In the genomic region with DNA sequence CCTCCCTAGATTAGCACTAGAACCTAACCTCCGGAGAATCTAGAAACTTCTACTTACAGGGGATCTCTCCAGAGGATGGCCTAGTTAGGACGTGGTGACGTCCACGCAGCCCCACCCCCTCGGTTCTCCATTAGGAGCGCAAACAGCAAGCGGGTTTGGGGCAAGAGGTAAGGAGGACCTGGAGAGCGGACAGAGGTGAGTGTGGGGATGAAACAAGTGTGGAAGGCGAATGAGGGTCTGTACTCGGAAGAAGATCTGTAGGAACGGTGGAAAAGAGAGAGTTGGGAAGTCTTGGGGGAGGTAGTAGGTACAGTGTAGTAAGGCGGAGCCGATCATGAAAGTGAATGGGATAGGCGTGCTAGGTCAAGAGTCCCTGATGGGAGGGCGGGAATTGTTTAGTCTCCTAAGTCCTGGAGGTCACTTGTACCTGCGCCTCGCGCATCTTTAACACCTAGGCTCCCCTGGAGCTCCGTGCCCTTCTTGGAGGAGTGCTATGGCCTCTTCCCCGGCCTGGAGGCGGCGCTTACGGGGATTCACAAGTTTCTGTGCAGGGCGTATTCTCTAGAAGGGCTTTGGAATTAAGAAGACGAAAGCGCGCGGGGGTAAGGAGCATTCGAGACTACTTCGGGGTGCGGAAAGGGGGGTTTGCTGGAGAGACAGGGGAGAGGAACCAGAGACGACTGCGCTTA, we compare ENCODE assay signal across 8 mouse cellular contexts. TPM values are rescaled to one million over a fixed set of nuclear protein-coding genes. Genes with fewer than 3 reads are reported as not detected.
A peak's percentile ranks its signal among the peaks of the same experiment; 100 is the strongest.
DNase-seq lines count a peak whose midpoint lies in the region; ATAC-seq and TF ChIP-seq lines count a peak whose summit lies in the region.

No protein-coding gene starts in this region.

- TF ChIP-seq CTCF in ES-Bruce4 (IDR thresholded peaks at IDR 0.05; ENCODE audit: low read depth, low read length) = no peak
- no peak for TF ChIP-seq CTCF in bone marrow, adult 2 months (IDR thresholded peaks at IDR 0.05; ENCODE audit: control insufficient read depth, insufficient read depth, low read length)

- peak; percentile 88 for TF ChIP-seq EP300 in ES-Bruce4 (IDR thresholded peaks at IDR 0.05; ENCODE audit: insufficient read depth, low read depth, low read length)

- intact Hi-C loops in left cerebral cortex, postnatal 4 days (cut with DNase I) = no loop called here

- peak overlapping the region; percentile 81 for H3K9ac ChIP-seq in ES-Bruce4 (ENCODE audit: low read depth, poor library complexity, severe bottlenecking)
- H3K9ac ChIP-seq in hindbrain, embryonic 16.5 days (ENCODE audit: low read depth, low read length) = peak overlapping the region; percentile 35
- H3K9ac ChIP-seq in liver, embryonic 13.5 days = peak overlapping the region; percentile 64

- peaks cover 5% of the 10 kb centered on the region for H3K4me1 ChIP-seq in ES-Bruce4 (ENCODE audit: control insufficient read depth, insufficient read depth, low read length)
- no peaks in the 10 kb centered on the region; the same call in 1 of the 2 replicates for H3K4me1 ChIP-seq in bone marrow, adult 2 months (ENCODE audit: control insufficient read depth, insufficient read depth, low read length)
- peaks cover 13% of the 10 kb centered on the region for H3K4me1 ChIP-seq in hindbrain, embryonic 16.5 days (ENCODE audit: control insufficient read depth, insufficient read depth, low read depth, low read length)
- H3K4me1 ChIP-seq in liver, embryonic 13.5 days (replicated peaks) = peaks cover 24% of the 10 kb centered on the region

- H3K27ac ChIP-seq in ES-Bruce4 (ENCODE audit: insufficient read depth, low read length) = peak overlapping the region; percentile 89
- peak overlapping the region; percentile 71 for H3K27ac ChIP-seq in bone marrow, adult 2 months (ENCODE audit: control insufficient read depth, insufficient read depth, low read depth, low read length, poor library complexity)
- H3K27ac ChIP-seq in hindbrain, embryonic 16.5 days (ENCODE audit: low read depth, low read length) = no peak overlapping the region
- H3K27ac ChIP-seq in liver, embryonic 13.5 days = peak overlapping the region; percentile 23; the same call in 1 of the 2 replicates

- peak; percentile 35 for DNase-seq in forelimb bud, embryonic 11.5 days (ENCODE audit: low read depth, low spot score)
- DNase-seq in liver, embryonic 13.5 days = peak; percentile 49
- peak; percentile 78 for DNase-seq in naive thymus-derived CD4-positive, alpha-beta T cell, adult 2 months (ENCODE audit: low read depth)
- DNase-seq in cerebellum, postnatal 14 days = no peak
- DNase-seq in left cerebral cortex, postnatal 4 days = no peak

- H3K4me2 ChIP-seq in hindbrain, embryonic 16.5 days (ENCODE audit: low read length) = peak overlapping the region; percentile 80
- H3K4me2 ChIP-seq in liver, embryonic 13.5 days = peak overlapping the region; percentile 90

- no peaks in the 10 kb centered on the region for H3K9me3 ChIP-seq in ES-Bruce4 (replicated peaks; ENCODE audit: control insufficient read depth, insufficient read depth, low read length, poor library complexity, severe bottlenecking)
- no peaks in the 10 kb centered on the region for H3K9me3 ChIP-seq in hindbrain, embryonic 16.5 days (ENCODE audit: control insufficient read depth, low read length)
- H3K9me3 ChIP-seq in liver, embryonic 13.5 days (replicated peaks) = no peaks in the 10 kb centered on the region

- peak; percentile 39 for TF ChIP-seq POLR2A in ES-Bruce4 (IDR thresholded peaks at IDR 0.05; ENCODE audit: insufficient read depth, low read length)
- TF ChIP-seq POLR2A in bone marrow, adult 2 months (IDR thresholded peaks at IDR 0.05; ENCODE audit: borderline replicate concordance, control insufficient read depth, low read depth, low read length) = no peak

- peaks cover 5% of the 10 kb centered on the region; the same call in 1 of the 2 replicates for H3K36me3 ChIP-seq in ES-Bruce4 (ENCODE audit: control insufficient read depth, insufficient read depth, low read length, poor library complexity, severe bottlenecking)
- H3K36me3 ChIP-seq in hindbrain, embryonic 16.5 days (ENCODE audit: control insufficient read depth, insufficient read depth, low read length) = no peaks in the 10 kb centered on the region
- H3K36me3 ChIP-seq in liver, embryonic 13.5 days = no peaks in the 10 kb centered on the region

- H3K27me3 ChIP-seq in ES-Bruce4 (ENCODE audit: control insufficient read depth, insufficient read depth, low read length, poor library complexity, severe bottlenecking) = no peaks in the 10 kb centered on the region
- H3K27me3 ChIP-seq in hindbrain, embryonic 16.5 days (replicated peaks; ENCODE audit: control insufficient read depth, insufficient read depth, low read length) = peaks cover 24% of the 10 kb centered on the region
- peaks cover 40% of the 10 kb centered on the region for H3K27me3 ChIP-seq in liver, embryonic 13.5 days

- peak overlapping the region; percentile 71 for H3K4me3 ChIP-seq in ES-Bruce4 (ENCODE audit: low read depth, low read length)
- H3K4me3 ChIP-seq in bone marrow, adult 2 months (replicated peaks; ENCODE audit: control insufficient read depth, low read depth, low read length) = peak overlapping the region; percentile 79
- peak overlapping the region; percentile 43 for H3K4me3 ChIP-seq in hindbrain, embryonic 16.5 days (ENCODE audit: low read length)
- H3K4me3 ChIP-seq in liver, embryonic 13.5 days (replicated peaks) = peak overlapping the region; percentile 65

- under 1% methylated on average over 33 of the region's 33 CpGs for WGBS in bone marrow, adult 2 months
- 2% methylated on average over 33 of the region's 33 CpGs for WGBS in hindbrain, embryonic 16.5 days
- WGBS in liver, embryonic 13.5 days (ENCODE audit: insufficient replicate concordance) = under 1% methylated on average over 33 of the region's 33 CpGs

- peak; percentile 53; the same call in 1 of the 2 replicates for ATAC-seq in hindbrain, embryonic 16.5 days
- ATAC-seq in liver, embryonic 13.5 days (ENCODE audit: low read depth) = peak; percentile 80

RNA-seq across cellular contexts. Expression of a gene that starts 6.8 kb away (rescaled TPM):
- 244 and 276 TPM in 2 replicates for polyA plus RNA-seq in ES-Bruce4 (2011; ENCODE audit: insufficient read depth, insufficient read length, low read depth, missing spikeins)
- 13.7 TPM in 1 of 2 replicates, not detected in the other for polyA plus RNA-seq in bone marrow, adult 2 months (2011; ENCODE audit: insufficient read depth, insufficient read length, low replicate concordance, missing spikeins)
- polyA plus RNA-seq in hindbrain, embryonic 16.5 days (2015; fragmentation: Nextera tagmentation; extraction: Ambion mirVana) = not detected in 2 replicates
- not detected in 2 replicates for polyA plus RNA-seq in liver, embryonic 13.5 days (2015; fragmentation: Nextera tagmentation; extraction: Ambion mirVana)
- not detected for total RNA-seq in left cerebral cortex, postnatal 4 days (2021)

RNA-seq across cellular contexts. Expression of a gene that starts 28.1 kb away (rescaled TPM):
- polyA plus RNA-seq in ES-Bruce4 (2011; ENCODE audit: insufficient read depth, insufficient read length, low read depth, missing spikeins) = 3.6 and 3.9 TPM in 2 replicates
- not detected in 2 replicates for polyA plus RNA-seq in bone marrow, adult 2 months (2011; ENCODE audit: insufficient read depth, insufficient read length, low replicate concordance, missing spikeins)
- 1.1 and 1.2 TPM in 2 replicates for polyA plus RNA-seq in hindbrain, embryonic 16.5 days (2015; fragmentation: Nextera tagmentation; extraction: Ambion mirVana)
- polyA plus RNA-seq in liver, embryonic 13.5 days (2015; fragmentation: Nextera tagmentation; extraction: Ambion mirVana) = not detected in 2 replicates
- total RNA-seq in left cerebral cortex, postnatal 4 days (2021) = under 1 TPM; 0.66 to 0.83 TPM

RNA-seq across cellular contexts. Expression of a gene that starts 41.9 kb away (rescaled TPM):
- polyA plus RNA-seq in ES-Bruce4 (2011; ENCODE audit: insufficient read depth, insufficient read length, low read depth, missing spikeins) = 9.2 and 10.6 TPM in 2 replicates
- polyA plus RNA-seq in bone marrow, adult 2 months (2011; ENCODE audit: insufficient read depth, insufficient read length, low replicate concordance, missing spikeins) = 17.9 and 55.1 TPM in 2 replicates
- 2.8 and 3.1 TPM in 2 replicates for polyA plus RNA-seq in hindbrain, embryonic 16.5 days (2015; fragmentation: Nextera tagmentation; extraction: Ambion mirVana)
- polyA plus RNA-seq in liver, embryonic 13.5 days (2015; fragmentation: Nextera tagmentation; extraction: Ambion mirVana) = 0.27 and 0.46 TPM in 2 replicates
- total RNA-seq in left cerebral cortex, postnatal 4 days (2021) = 1 to 10 TPM; 2.4 to 2.6 TPM

RNA-seq across cellular contexts. Expression of a gene that starts 55.9 kb away (rescaled TPM):
- 5.4 and 5.6 TPM in 2 replicates for polyA plus RNA-seq in ES-Bruce4 (2011; ENCODE audit: insufficient read depth, insufficient read length, low read depth, missing spikeins)
- polyA plus RNA-seq in bone marrow, adult 2 months (2011; ENCODE audit: insufficient read depth, insufficient read length, low replicate concordance, missing spikeins) = not detected in 2 replicates
- 16.5 and 19.0 TPM in 2 replicates for polyA plus RNA-seq in hindbrain, embryonic 16.5 days (2015; fragmentation: Nextera tagmentation; extraction: Ambion mirVana)
- polyA plus RNA-seq in liver, embryonic 13.5 days (2015; fragmentation: Nextera tagmentation; extraction: Ambion mirVana) = 0.02 TPM in 1 of 2 replicates, not detected in the other
- 10 to 100 TPM; 36.2 to 45.3 TPM for total RNA-seq in left cerebral cortex, postnatal 4 days (2021)

Comparison
In these comparisons a context has a peak if more than half of its experiments do, and no peak if none do; other contexts are left out.
1. DNase-seq: peak in forelimb bud, embryonic 11.5 days (single experiment), liver, embryonic 13.5 days (single experiment) and naive thymus-derived CD4-positive, alpha-beta T cell, adult 2 months (single experiment); none in cerebellum, postnatal 14 days (0 of 2) and left cerebral cortex, postnatal 4 days (single experiment).
2. RNA of a gene that starts 6.8 kb away (polyA plus RNA-seq): 244 to 276 TPM in ES-Bruce4; 13.7 TPM in bone marrow, adult 2 months, not detected in hindbrain, embryonic 16.5 days and not detected in liver, embryonic 13.5 days; every median in the first group is over 10 times any median in the second.
3. Peak in every context shown above with its lines, with median percentiles within 50 percentile points of each other: H3K4me3 ChIP-seq and H3K9ac ChIP-seq.